10 mouse cellular contexts compared by ENCODE assay signal in the genomic region with DNA sequence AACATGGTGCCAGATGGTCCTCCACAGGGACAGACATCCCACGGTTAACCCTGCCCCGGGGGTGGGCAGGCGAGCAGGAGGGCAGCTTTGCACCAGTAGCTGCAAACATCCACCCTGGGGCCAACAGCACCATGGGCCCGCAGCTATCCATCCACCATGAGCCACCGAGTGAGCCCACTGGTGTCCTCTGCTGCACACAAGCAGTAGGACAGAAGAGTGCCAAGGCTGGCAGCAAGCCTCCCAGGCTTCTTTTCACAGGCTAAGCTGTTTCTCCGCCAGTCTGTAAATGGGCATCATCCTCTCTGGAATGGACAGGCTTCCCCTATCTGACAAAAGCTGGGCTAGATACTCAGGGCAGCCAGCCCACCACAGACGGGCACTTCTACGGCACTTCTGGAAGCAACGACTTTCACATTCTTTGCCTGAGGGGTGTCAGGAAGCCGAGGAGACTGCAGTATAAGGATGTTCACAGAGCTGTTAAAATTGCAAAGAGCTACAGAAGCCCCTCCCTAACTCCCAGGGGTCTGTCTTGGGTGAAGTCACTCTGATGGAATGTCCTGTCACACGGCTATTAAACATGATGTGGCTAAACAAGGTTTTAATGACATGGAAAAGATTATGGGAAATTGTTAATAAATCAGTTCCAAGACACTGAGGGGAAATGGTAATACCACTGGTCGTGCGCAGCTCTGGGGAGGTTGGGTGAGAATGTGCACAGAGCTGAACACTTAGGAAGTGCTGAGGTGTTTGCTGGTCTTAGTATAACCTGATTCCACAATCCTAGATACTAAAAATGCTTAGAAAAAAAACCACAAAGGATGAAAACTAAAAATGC. TPM values are rescaled to one million over a fixed set of nuclear protein-coding genes. Genes with fewer than 3 reads are reported as not detected.
A peak's percentile ranks its signal among the peaks of the same experiment; 100 is the strongest.
DNase-seq lines count a peak whose midpoint lies in the region; ATAC-seq and TF ChIP-seq lines count a peak whose summit lies in the region.
"Had no signal": no experiment of that assay in that cellular context is flagged by ENCODE, and none has a peak within 500 bp of the region (broad histone marks: within the 10 kb centered on the region; RNA-seq: fewer than 3 reads in every experiment).

No protein-coding gene starts in this region.

- no peaks in the 10 kb centered on the region for H3K9me3 ChIP-seq in forebrain, embryonic 10.5 days
- H3K9me3 ChIP-seq in forebrain, embryonic 12.5 days = no peaks in the 10 kb centered on the region
- H3K9me3 ChIP-seq in hindbrain, embryonic 11.5 days (ENCODE audit: control insufficient read depth, low read length) = no peaks in the 10 kb centered on the region
- H3K9me3 ChIP-seq in lung, postnatal 0 days (ENCODE audit: low read length) = no peaks in the 10 kb centered on the region
- H3K9me3 ChIP-seq: embryonic facial prominence, embryonic 15.5 days; heart, embryonic 15.5 days had no signal

- TF ChIP-seq POLR2A in lung, adult 2 months (IDR thresholded peaks at IDR 0.05; ENCODE audit: borderline replicate concordance, extremely low read depth, low read depth, low read length) = no peak

- no peak overlapping the region for H3K4me2 ChIP-seq in forebrain, embryonic 12.5 days
- no peak overlapping the region for H3K4me2 ChIP-seq in hindbrain, embryonic 11.5 days (replicated peaks; ENCODE audit: low read depth, low read length)
- H3K4me2 ChIP-seq in lung, postnatal 0 days (replicated peaks; ENCODE audit: low read depth, low read length) = no peak overlapping the region
- H3K4me2 ChIP-seq: embryonic facial prominence, embryonic 15.5 days; heart, embryonic 15.5 days had no signal

- no peaks in the 10 kb centered on the region for H3K27me3 ChIP-seq in forebrain, embryonic 10.5 days (ENCODE audit: poor library complexity, severe bottlenecking)
- no peaks in the 10 kb centered on the region for H3K27me3 ChIP-seq in forebrain, embryonic 12.5 days
- H3K27me3 ChIP-seq in hindbrain, embryonic 11.5 days (ENCODE audit: control insufficient read depth, insufficient read depth, low read length) = no peaks in the 10 kb centered on the region
- H3K27me3 ChIP-seq in lung, postnatal 0 days (replicated peaks; ENCODE audit: insufficient read depth, low read length) = no peaks in the 10 kb centered on the region
- H3K27me3 ChIP-seq: embryonic facial prominence, embryonic 15.5 days had no signal

- H3K27ac ChIP-seq in forebrain, embryonic 10.5 days = 0 out of 2 replicates have a peak overlapping the region, but pooled peaks have one; percentile 8
- no peak overlapping the region for H3K27ac ChIP-seq in forebrain, embryonic 12.5 days
- H3K27ac ChIP-seq in hindbrain, embryonic 11.5 days (ENCODE audit: low read depth, low read length) = no peak overlapping the region
- H3K27ac ChIP-seq in lung, postnatal 0 days (ENCODE audit: low read length) = no peak overlapping the region
- H3K27ac ChIP-seq: embryonic facial prominence, embryonic 15.5 days; heart, embryonic 15.5 days had no signal

- H3K36me3 ChIP-seq in forebrain, embryonic 10.5 days (replicated peaks) = peaks cover 29% of the 10 kb centered on the region
- H3K36me3 ChIP-seq in forebrain, embryonic 12.5 days (replicated peaks) = peaks cover 14% of the 10 kb centered on the region; the same call in 1 of the 2 replicates
- H3K36me3 ChIP-seq in hindbrain, embryonic 11.5 days (ENCODE audit: control insufficient read depth, insufficient read depth, low read length) = no peaks in the 10 kb centered on the region
- no peaks in the 10 kb centered on the region for H3K36me3 ChIP-seq in lung, postnatal 0 days (ENCODE audit: insufficient read depth, low read length)
- H3K36me3 ChIP-seq: heart, embryonic 15.5 days had no signal

- DNase-seq in forebrain, embryonic 10.5 days (ENCODE audit: extremely low spot score, low spot score) = no peak
- DNase-seq in lung, adult 2 months = no peak
- no peak for DNase-seq in lung, postnatal 4 days
- DNase-seq in hindbrain, embryonic 11.5 days (ENCODE audit: low spot score) = no peak
- DNase-seq in right cerebral cortex, postnatal 10 days (ENCODE audit: low spot score in 2 of 2) = peak; percentile 66 to 77
- no peak for DNase-seq in thymus, postnatal 25 days
- DNase-seq in lung, postnatal 0 days (ENCODE audit: low spot score) = no peak

- no peak for ATAC-seq in forebrain, embryonic 12.5 days (ENCODE audit: low FRiP score)
- 0 out of 2 replicates have a peak, but pooled peaks have one; percentile 7 for ATAC-seq in hindbrain, embryonic 11.5 days (ENCODE audit: low FRiP score)
- no peak for ATAC-seq in lung, postnatal 0 days

- no peak overlapping the region for H3K4me3 ChIP-seq in forebrain, embryonic 10.5 days
- H3K4me3 ChIP-seq in forebrain, embryonic 12.5 days (replicated peaks) = no peak overlapping the region
- H3K4me3 ChIP-seq in lung, adult 2 months (replicated peaks; ENCODE audit: extremely low read depth, low read depth, low read length) = no peak overlapping the region
- no peak overlapping the region for H3K4me3 ChIP-seq in hindbrain, embryonic 11.5 days (ENCODE audit: low read depth, low read length)
- H3K4me3 ChIP-seq in lung, postnatal 0 days (ENCODE audit: low read depth, low read length) = no peak overlapping the region
- H3K4me3 ChIP-seq: embryonic facial prominence, embryonic 15.5 days; heart, embryonic 15.5 days had no signal

- H3K9ac ChIP-seq in forebrain, embryonic 12.5 days = no peak overlapping the region
- H3K9ac ChIP-seq in hindbrain, embryonic 11.5 days (ENCODE audit: low read depth, low read length) = no peak overlapping the region
- H3K9ac ChIP-seq in lung, postnatal 0 days (replicated peaks; ENCODE audit: low read depth) = no peak overlapping the region
- H3K9ac ChIP-seq: embryonic facial prominence, embryonic 15.5 days; heart, embryonic 15.5 days had no signal

- TF ChIP-seq EP300 in lung, postnatal 0 days (IDR thresholded peaks at IDR 0.05) = no peak

- 0 out of 2 replicates have a peak, but pooled peaks have one; percentile 3 for TF ChIP-seq CTCF in lung, adult 2 months (IDR thresholded peaks at IDR 0.05; ENCODE audit: insufficient read depth, low read length)
- no peak for TF ChIP-seq CTCF in lung, postnatal 0 days (IDR thresholded peaks at IDR 0.05)

- 73% methylated on average over 13 of the region's 13 CpGs for WGBS in forebrain, embryonic 10.5 days
- 72% methylated on average over 13 of the region's 13 CpGs for WGBS in forebrain, embryonic 12.5 days
- 62% methylated on average over 13 of the region's 13 CpGs for WGBS in lung, adult 2 months
- WGBS in hindbrain, embryonic 11.5 days = 61% methylated on average over 13 of the region's 13 CpGs
- WGBS in lung, postnatal 0 days = 52% methylated on average over 13 of the region's 13 CpGs

- peaks cover 14% of the 10 kb centered on the region; the same call in 1 of the 2 replicates for H3K4me1 ChIP-seq in forebrain, embryonic 10.5 days
- no peaks in the 10 kb centered on the region; the same call in 1 of the 2 replicates for H3K4me1 ChIP-seq in forebrain, embryonic 12.5 days
- no peaks in the 10 kb centered on the region for H3K4me1 ChIP-seq in lung, adult 2 months (ENCODE audit: control insufficient read depth, insufficient read depth, low read length)
- no peaks in the 10 kb centered on the region; the same call in 1 of the 2 replicates for H3K4me1 ChIP-seq in hindbrain, embryonic 11.5 days (replicated peaks; ENCODE audit: control insufficient read depth, insufficient read depth, low read length)
- H3K4me1 ChIP-seq in lung, postnatal 0 days (ENCODE audit: insufficient read depth, low read depth, low read length) = no peaks in the 10 kb centered on the region
- H3K4me1 ChIP-seq: embryonic facial prominence, embryonic 15.5 days; heart, embryonic 15.5 days had no signal

RNA-seq across cellular contexts. Expression of gene Anks6, which starts 20.5 kb away (rescaled TPM):
- polyA plus RNA-seq in forebrain, embryonic 10.5 days (2016; fragmentation: Nextera tagmentation; extraction: Ambion mirVana) = 4.1 and 4.5 TPM in 2 replicates
- 5.6 and 6.1 TPM in 2 replicates for polyA plus RNA-seq in forebrain, embryonic 12.5 days (2016; fragmentation: Nextera tagmentation; extraction: Ambion mirVana)
- polyA plus RNA-seq in lung, adult 2 months (2012; rRNA removed) = 4.7 and 6.5 TPM in 2 replicates
- 2.6 and 2.9 TPM in 2 replicates for polyA plus RNA-seq in hindbrain, embryonic 11.5 days (2014; fragmentation: Nextera tagmentation; extraction: Ambion mirVana)
- polyA plus RNA-seq in lung, postnatal 0 days (2015; fragmentation: Nextera tagmentation; extraction: Ambion mirVana) = 1.4 TPM in 2 replicates

RNA-seq across cellular contexts. Expression of gene Gabbr2, which starts 45.0 kb away (rescaled TPM):
- polyA plus RNA-seq in forebrain, embryonic 10.5 days (2016; fragmentation: Nextera tagmentation; extraction: Ambion mirVana) = 0.06 and 0.09 TPM in 2 replicates
- polyA plus RNA-seq in forebrain, embryonic 12.5 days (2016; fragmentation: Nextera tagmentation; extraction: Ambion mirVana) = 0.51 and 0.53 TPM in 2 replicates
- 0.05 TPM in 1 of 2 replicates, not detected in the other for polyA plus RNA-seq in lung, adult 2 months (2012; rRNA removed)
- polyA plus RNA-seq in hindbrain, embryonic 11.5 days (2014; fragmentation: Nextera tagmentation; extraction: Ambion mirVana) = 0.54 and 0.71 TPM in 2 replicates
- 0.02 TPM in 1 of 2 replicates, not detected in the other for polyA plus RNA-seq in lung, postnatal 0 days (2015; fragmentation: Nextera tagmentation; extraction: Ambion mirVana)

RNA-seq across cellular contexts. Expression of gene Galnt12, which starts 55.0 kb away (rescaled TPM):
- 15.8 and 17.6 TPM in 2 replicates for polyA plus RNA-seq in forebrain, embryonic 10.5 days (2016; fragmentation: Nextera tagmentation; extraction: Ambion mirVana)
- 3.8 and 4.4 TPM in 2 replicates for polyA plus RNA-seq in forebrain, embryonic 12.5 days (2016; fragmentation: Nextera tagmentation; extraction: Ambion mirVana)
- polyA plus RNA-seq in lung, adult 2 months (2012; rRNA removed) = 3.3 and 3.8 TPM in 2 replicates
- polyA plus RNA-seq in hindbrain, embryonic 11.5 days (2014; fragmentation: Nextera tagmentation; extraction: Ambion mirVana) = 2.7 and 2.8 TPM in 2 replicates
- polyA plus RNA-seq in lung, postnatal 0 days (2015; fragmentation: Nextera tagmentation; extraction: Ambion mirVana) = 2.9 and 3.2 TPM in 2 replicates

Comparison
In these comparisons a context has a peak if more than half of its experiments do, and no peak if none do; other contexts are left out.
1. DNase-seq: peak in right cerebral cortex, postnatal 10 days (2 of 2); none in forebrain, embryonic 10.5 days (single experiment), lung, adult 2 months (single experiment), lung, postnatal 4 days (0 of 2), hindbrain, embryonic 11.5 days (single experiment), thymus, postnatal 25 days (single experiment) and lung, postnatal 0 days (single experiment).